Mouse (Mus musculus) liver, embryonic 18 days (tissue): ENCODE measurements around the gene Nlrp4c. TPM values are rescaled to one million over a fixed set of nuclear protein-coding genes. Genes with fewer than 3 reads are reported as not detected.

Experiments
- polyA plus RNA-seq: library from polyadenylated mRNA; depleted of rRNA; stranded (reverse); fragments of >200 nt; gene quantifications from 2 replicates; pipeline ENCODE4 v1.2.3, GENCODE M21; 2012; rRNA removed

The Nlrp4c gene
- 0.01 TPM in 1 of 2 replicates, not detected in the other for polyA plus RNA-seq

DNA sequence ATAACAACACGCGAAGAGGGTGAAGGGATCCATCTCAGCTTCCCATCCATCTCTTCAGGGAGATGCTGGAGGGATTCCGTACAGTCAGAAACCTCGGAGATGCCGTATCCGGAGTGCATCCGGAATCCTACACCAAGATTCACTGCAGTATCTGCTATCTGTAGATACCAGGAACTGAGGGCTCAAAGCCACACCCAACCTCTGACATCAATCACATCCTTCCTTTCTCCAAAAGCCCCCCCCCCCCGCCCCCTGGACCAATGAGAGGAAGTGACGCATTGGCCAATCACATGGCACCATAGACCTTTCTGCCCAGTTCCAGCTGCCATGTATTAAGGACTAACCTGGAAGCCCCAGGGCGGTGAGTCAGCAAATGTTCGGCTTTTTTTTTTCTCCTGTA is at the start of gene Nlrp4c:
TSS of gene Nlrp4c (plus strand) at position 301 of the 400 bp plus-strand sequence.

DNA sequence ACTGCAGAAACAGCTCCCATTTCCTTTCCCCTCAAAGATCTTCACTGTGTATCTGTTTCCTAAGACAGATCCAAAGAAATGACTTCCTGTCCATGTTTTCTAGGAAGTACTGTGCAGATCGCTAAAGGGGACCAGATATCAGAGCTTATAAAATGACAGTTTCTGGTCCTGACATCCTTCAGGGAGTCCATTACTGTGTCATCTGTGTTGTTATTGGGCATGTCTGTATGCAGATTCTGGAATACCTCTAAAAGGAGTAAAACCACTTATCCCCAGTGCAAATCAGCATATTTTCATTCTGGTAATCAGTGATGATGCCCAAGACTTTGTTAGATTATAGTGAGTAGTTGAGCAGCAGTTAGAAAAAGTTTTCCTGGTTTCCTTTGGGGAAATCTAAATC is 34.1 kb upstream of the Nlrp4c start, which contains the start of gene Vmn1r65:
TSS of gene Vmn1r65 (minus strand) at position 101 of the 400 bp plus-strand sequence.

Other genes with a start within 250 kb of the Nlrp4c start
- not detected in 2 replicates for gene Vmn1r63, start 239.7 kb upstream of the Nlrp4c start, polyA plus RNA-seq
- gene Vmn1r64, start 160.6 kb upstream of the Nlrp4c start, polyA plus RNA-seq, result not detected in 2 replicates
- not detected in 2 replicates for gene Vmn1r65, start 34.2 kb upstream of the Nlrp4c start, polyA plus RNA-seq
- gene Zfp787, start 110.8 kb downstream of the Nlrp4c start, polyA plus RNA-seq, result 16.4 and 21.9 TPM in 2 replicates
- gene Zfp444, start 127.1 kb downstream of the Nlrp4c start, polyA plus RNA-seq, result 16.6 and 19.2 TPM in 2 replicates
- gene Galp, start 151.9 kb downstream of the Nlrp4c start, polyA plus RNA-seq, result not detected in 2 replicates
- not detected in 2 replicates for gene Zscan5b, start 177.1 kb downstream of the Nlrp4c start, polyA plus RNA-seq
- gene Epp13, start 207.5 kb downstream of the Nlrp4c start, polyA plus RNA-seq, result not detected in 2 replicates
- gene Zfp667, start 241.4 kb downstream of the Nlrp4c start, polyA plus RNA-seq, result 1.1 TPM in 2 replicates